Mouse (Mus musculus): ENCODE results near the gene Pim2. TPM values are rescaled to one million over a fixed set of nuclear protein-coding genes. Genes with fewer than 3 reads are reported as not detected.
"Not testable (repeated sequence)": the region's sequence is repeated elsewhere in the genome, so short reads cannot be mapped to it uniquely, and the experiment has no call there.

Pim2 gene
- polyA plus RNA-seq, 1 experiment = 31.2 TPM

DNA sequence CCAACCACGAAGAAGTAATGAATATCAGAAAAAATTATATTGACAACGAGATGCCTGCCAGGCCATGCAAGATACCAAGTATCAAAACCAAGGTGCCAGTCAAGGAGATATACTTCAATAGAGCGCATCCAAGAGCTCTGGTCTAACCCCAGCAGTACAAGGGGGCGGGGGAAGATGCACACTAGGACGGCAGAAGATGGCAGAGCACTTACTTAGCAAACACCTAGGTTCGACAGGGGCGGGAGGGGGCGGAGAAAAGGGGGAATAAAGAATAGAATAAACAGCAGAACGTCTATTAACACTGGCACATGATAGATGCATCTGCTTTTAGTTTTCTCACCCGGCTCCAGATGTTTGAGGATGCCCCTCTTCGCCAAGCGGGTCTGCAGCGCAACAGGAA, 20.1 kb downstream of the Pim2 start:
- Histone ChIP-seq H3K4me3 (ENCODE audit: low read depth, low read length) (peak overlapping the region; percentile 87), H3K4me1 (ENCODE audit: control insufficient read depth, insufficient read depth, low read length) (no peaks in the 10 kb centered on the region), H3K27ac (ENCODE audit: insufficient read depth, low read length) (no peak overlapping the region), H3K9ac (ENCODE audit: low read depth, poor library complexity, severe bottlenecking) (peak overlapping the region; percentile 72), H3K9me3 (replicated peaks; ENCODE audit: control insufficient read depth, insufficient read depth, low read length, poor library complexity, severe bottlenecking) (no peaks in the 10 kb centered on the region), H3K36me3 (ENCODE audit: control insufficient read depth, insufficient read depth, low read length, poor library complexity, severe bottlenecking) (peaks cover 6% of the 10 kb centered on the region; the same call in 1 of the 2 replicates), H3K27me3 (ENCODE audit: control insufficient read depth, insufficient read depth, low read length, poor library complexity, severe bottlenecking) (no peaks in the 10 kb centered on the region)
- TF ChIP-seq EP300 (IDR thresholded peaks at IDR 0.05; ENCODE audit: insufficient read depth, low read depth, low read length) (no peak), POLR2A (IDR thresholded peaks at IDR 0.05; ENCODE audit: insufficient read depth, low read length) (no peak), CTCF (IDR thresholded peaks at IDR 0.05; ENCODE audit: low read depth, low read length) (no peak)

DNA sequence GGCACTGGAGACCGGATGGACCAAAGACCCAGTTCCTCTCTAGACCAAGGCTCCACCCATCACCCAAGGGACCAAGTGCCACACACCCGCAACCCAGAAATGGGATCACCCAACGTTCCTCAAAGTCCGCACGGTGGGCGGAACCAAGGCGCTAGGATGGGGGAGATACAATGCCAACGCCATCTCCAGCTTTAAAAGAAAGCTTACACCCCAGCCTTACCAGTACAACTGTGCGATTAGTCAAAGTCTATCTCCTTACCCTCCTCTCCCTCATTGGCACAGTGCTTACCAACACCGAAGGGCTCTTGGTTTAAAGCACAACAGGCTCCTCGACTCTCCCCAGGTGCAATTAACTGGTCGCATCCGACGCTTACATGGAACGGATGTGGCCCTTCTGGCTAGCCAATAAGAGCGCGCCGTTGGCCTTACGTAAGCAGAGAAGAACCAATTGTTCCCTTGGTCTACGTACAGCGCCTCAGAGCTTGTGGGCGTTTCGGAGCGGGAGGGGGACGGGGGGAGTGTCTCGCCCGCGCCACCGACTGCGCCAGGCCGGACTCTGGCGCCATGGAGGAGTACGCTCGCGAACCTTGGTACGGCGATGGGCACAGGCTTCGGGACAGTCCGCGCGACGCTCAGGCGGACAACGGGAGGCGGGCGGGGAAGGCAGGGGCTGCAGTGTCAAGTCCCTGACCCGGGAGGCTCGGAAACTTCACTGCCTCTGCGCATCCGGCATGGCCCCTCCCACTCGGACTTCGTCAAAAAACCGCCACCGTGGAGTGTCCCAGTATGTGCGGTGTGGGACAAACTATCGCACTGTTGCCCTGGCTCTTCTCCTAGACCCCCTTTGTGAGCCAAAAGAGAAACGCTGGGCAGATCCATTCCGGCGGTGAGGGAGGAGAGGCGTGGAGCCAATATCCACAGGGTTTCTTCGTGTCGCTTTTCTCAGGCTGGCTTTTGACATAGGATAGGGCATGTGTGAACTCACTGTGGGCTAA, 21.1 kb downstream of the Pim2 start, which contains the start of the genes Pqbp1 and Timm17b:
TSS of gene Pqbp1 (minus strand) at position 390 of the 995 bp plus-strand sequence.
TSS of gene Timm17b (plus strand) at position 478 of the 995 bp plus-strand sequence.
- no peaks in the 10 kb centered on the region for H3K9me3 ChIP-seq (replicated peaks; ENCODE audit: control insufficient read depth, insufficient read depth, low read length, poor library complexity, severe bottlenecking)
- peak within 1 kb of the TSS; percentile 81; the same call in 1 of the 2 replicates for H3K27ac ChIP-seq (ENCODE audit: insufficient read depth, low read length)
- no peaks in the 10 kb centered on the region for H3K4me1 ChIP-seq (ENCODE audit: control insufficient read depth, insufficient read depth, low read length)
- peaks cover 3% of the 10 kb centered on the region; the same call in 1 of the 2 replicates for H3K36me3 ChIP-seq (ENCODE audit: control insufficient read depth, insufficient read depth, low read length, poor library complexity, severe bottlenecking)
- no peaks in the 10 kb centered on the region for H3K27me3 ChIP-seq (ENCODE audit: control insufficient read depth, insufficient read depth, low read length, poor library complexity, severe bottlenecking)
- peak within 1 kb of the TSS; percentile 72 for H3K9ac ChIP-seq (ENCODE audit: low read depth, poor library complexity, severe bottlenecking)
- peak within 1 kb of the TSS; percentile 95 for H3K4me3 ChIP-seq (ENCODE audit: low read depth, low read length)
- TF ChIP-seq CTCF (IDR thresholded peaks at IDR 0.05; ENCODE audit: low read depth, low read length) = no peak
- TF ChIP-seq EP300 (IDR thresholded peaks at IDR 0.05; ENCODE audit: insufficient read depth, low read depth, low read length) = no peak
- no peak for TF ChIP-seq POLR2A (IDR thresholded peaks at IDR 0.05; ENCODE audit: insufficient read depth, low read length)

- Histone ChIP-seq H3K4me3 (ENCODE audit: low read depth, low read length) (no peak overlapping the region), H3K36me3 (ENCODE audit: control insufficient read depth, insufficient read depth, low read length, poor library complexity, severe bottlenecking) (no peaks in the 10 kb centered on the region), H3K27ac (ENCODE audit: insufficient read depth, low read length) (no peak overlapping the region), H3K4me1 (ENCODE audit: control insufficient read depth, insufficient read depth, low read length) (no peaks in the 10 kb centered on the region), H3K27me3 (ENCODE audit: control insufficient read depth, insufficient read depth, low read length, poor library complexity, severe bottlenecking) (no peaks in the 10 kb centered on the region), H3K9me3 (replicated peaks; ENCODE audit: control insufficient read depth, insufficient read depth, low read length, poor library complexity, severe bottlenecking) (no peaks in the 10 kb centered on the region), H3K9ac (ENCODE audit: low read depth, poor library complexity, severe bottlenecking) (no peak overlapping the region)
- TF ChIP-seq CTCF (IDR thresholded peaks at IDR 0.05; ENCODE audit: low read depth, low read length) (no peak), EP300 (IDR thresholded peaks at IDR 0.05; ENCODE audit: insufficient read depth, low read depth, low read length) (no peak), POLR2A (IDR thresholded peaks at IDR 0.05; ENCODE audit: insufficient read depth, low read length) (no peak)
These were observed 26.4 kb downstream of the Pim2 start for GRCm38 (mm10) chrX:7904441-7904840.

DNA sequence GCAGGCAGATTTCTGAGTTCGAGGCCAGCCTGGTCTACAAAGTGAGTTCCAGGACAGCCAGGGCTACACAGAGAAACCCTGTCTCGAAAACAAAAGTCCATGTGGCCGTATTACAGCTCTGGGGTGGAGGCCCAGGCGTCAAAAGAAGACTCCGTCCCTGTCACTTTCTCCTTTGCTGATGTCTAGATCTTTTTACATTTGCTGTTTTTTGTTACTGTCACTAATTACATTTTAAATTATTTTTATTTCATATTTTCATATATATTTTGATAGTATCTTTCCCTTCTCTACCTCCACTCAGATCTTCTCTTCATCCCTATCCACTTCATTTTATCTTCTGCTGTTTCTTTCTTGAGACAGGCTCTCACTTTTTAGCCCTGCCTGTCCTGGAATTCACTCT, 29.7 kb downstream of the Pim2 start, which contains the start of gene Gm10491:
TSS of gene Gm10491 (minus strand) at position 101 of the 400 bp plus-strand sequence.
- TF ChIP-seq CTCF (IDR thresholded peaks at IDR 0.05; ENCODE audit: low read depth, low read length) = no peak
- TF ChIP-seq POLR2A (IDR thresholded peaks at IDR 0.05; ENCODE audit: insufficient read depth, low read length) = no peak
- TF ChIP-seq EP300 (IDR thresholded peaks at IDR 0.05; ENCODE audit: insufficient read depth, low read depth, low read length) = no peak
- no peaks in the 10 kb centered on the region for H3K4me1 ChIP-seq (ENCODE audit: control insufficient read depth, insufficient read depth, low read length)
- no peaks in the 10 kb centered on the region for H3K36me3 ChIP-seq (ENCODE audit: control insufficient read depth, insufficient read depth, low read length, poor library complexity, severe bottlenecking)
- H3K27me3 ChIP-seq (ENCODE audit: control insufficient read depth, insufficient read depth, low read length, poor library complexity, severe bottlenecking) = no peaks in the 10 kb centered on the region
- H3K4me3 ChIP-seq (ENCODE audit: low read depth, low read length) = no peak within 1 kb of the TSS
- H3K9ac ChIP-seq (ENCODE audit: low read depth, poor library complexity, severe bottlenecking) = no peak within 1 kb of the TSS
- H3K9me3 ChIP-seq (replicated peaks; ENCODE audit: control insufficient read depth, insufficient read depth, low read length, poor library complexity, severe bottlenecking) = no peaks in the 10 kb centered on the region
- no peak within 1 kb of the TSS for H3K27ac ChIP-seq (ENCODE audit: insufficient read depth, low read length)

GRCm38 (mm10) chrX:7909242-7909641, 31.2 kb downstream of the Pim2 start, which contains the start of gene Gm10490:
Gene Gm10490, plus strand, starts transcription at chrX:7909542.
- H3K27ac ChIP-seq (ENCODE audit: insufficient read depth, low read length); H3K9ac ChIP-seq (ENCODE audit: low read depth, poor library complexity, severe bottlenecking); H3K4me3 ChIP-seq (ENCODE audit: low read depth, low read length); H3K27me3 ChIP-seq (ENCODE audit: control insufficient read depth, insufficient read depth, low read length, poor library complexity, severe bottlenecking); H3K4me1 ChIP-seq (ENCODE audit: control insufficient read depth, insufficient read depth, low read length); H3K36me3 ChIP-seq (ENCODE audit: control insufficient read depth, insufficient read depth, low read length, poor library complexity, severe bottlenecking); H3K9me3 ChIP-seq (replicated peaks; ENCODE audit: control insufficient read depth, insufficient read depth, low read length, poor library complexity, severe bottlenecking): not testable (repeated sequence)

DNA sequence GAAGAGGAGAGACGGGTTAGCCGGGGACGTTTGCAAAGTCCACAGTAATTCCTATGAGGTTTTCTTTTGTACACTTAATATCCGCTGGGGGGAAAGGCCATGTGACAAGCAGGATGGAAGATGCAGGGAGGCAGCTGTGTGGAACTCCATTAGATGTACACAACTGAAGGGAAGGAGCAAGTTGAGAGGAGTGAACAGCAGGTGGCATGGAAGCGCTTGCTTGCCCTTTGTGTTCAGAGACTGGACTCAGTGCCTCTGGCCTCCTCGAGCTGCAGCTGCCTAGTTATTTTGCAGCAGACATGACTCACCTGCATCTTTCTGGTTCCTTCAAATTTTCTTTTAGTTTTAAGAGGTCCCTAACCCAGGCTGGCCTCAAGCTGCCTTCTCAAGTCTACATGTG, 32.4 kb downstream of the Pim2 start:
- H3K9me3 ChIP-seq (replicated peaks; ENCODE audit: control insufficient read depth, insufficient read depth, low read length, poor library complexity, severe bottlenecking) = no peaks in the 10 kb centered on the region
- no peak overlapping the region for H3K9ac ChIP-seq (ENCODE audit: low read depth, poor library complexity, severe bottlenecking)
- H3K27ac ChIP-seq (ENCODE audit: insufficient read depth, low read length) = no peak overlapping the region
- TF ChIP-seq CTCF (IDR thresholded peaks at IDR 0.05; ENCODE audit: low read depth, low read length) (no peak), POLR2A (IDR thresholded peaks at IDR 0.05; ENCODE audit: insufficient read depth, low read length) (no peak), EP300 (IDR thresholded peaks at IDR 0.05; ENCODE audit: insufficient read depth, low read depth, low read length) (no peak)
- no peaks in the 10 kb centered on the region for H3K36me3 ChIP-seq (ENCODE audit: control insufficient read depth, insufficient read depth, low read length, poor library complexity, severe bottlenecking)
- H3K27me3 ChIP-seq (ENCODE audit: control insufficient read depth, insufficient read depth, low read length, poor library complexity, severe bottlenecking) = no peaks in the 10 kb centered on the region
- no peak overlapping the region for H3K4me3 ChIP-seq (ENCODE audit: low read depth, low read length)
- no peaks in the 10 kb centered on the region for H3K4me1 ChIP-seq (ENCODE audit: control insufficient read depth, insufficient read depth, low read length)

- not testable (repeated sequence) for H3K4me1 ChIP-seq (ENCODE audit: control insufficient read depth, insufficient read depth, low read length); H3K9ac ChIP-seq (ENCODE audit: low read depth, poor library complexity, severe bottlenecking); H3K36me3 ChIP-seq (ENCODE audit: control insufficient read depth, insufficient read depth, low read length, poor library complexity, severe bottlenecking); H3K27ac ChIP-seq (ENCODE audit: insufficient read depth, low read length); H3K9me3 ChIP-seq (replicated peaks; ENCODE audit: control insufficient read depth, insufficient read depth, low read length, poor library complexity, severe bottlenecking); H3K27me3 ChIP-seq (ENCODE audit: control insufficient read depth, insufficient read depth, low read length, poor library complexity, severe bottlenecking); H3K4me3 ChIP-seq (ENCODE audit: low read depth, low read length)
These were observed 37.6 kb downstream of the Pim2 start for GRCm38 (mm10) chrX:7915669-7916068.
